Mouse (Mus musculus): ENCODE data around the gene Mnd1. TPM values are rescaled to one million over a fixed set of nuclear protein-coding genes. Genes with fewer than 3 reads are reported as not detected.

The Mnd1 gene
- total and polyA plus RNA-seq, 3 experiments, result 0.18 to 3.0 (median 2.0) TPM

- Histone ChIP-seq H3K27ac (no peak overlapping the region), H3K4me3 (no peak overlapping the region), H3K79me2 (replicated peaks; ENCODE audit: control insufficient read depth, insufficient read depth, low read length) (no peaks in the 10 kb centered on the region), H3K27me3 (ENCODE audit: control insufficient read depth, insufficient read depth, low read length) (no peaks in the 10 kb centered on the region), H3K4me1 (ENCODE audit: control insufficient read depth, insufficient read depth, low read length) (no peaks in the 10 kb centered on the region), H3K36me3 (ENCODE audit: control insufficient read depth, insufficient read depth, low read length) (no peaks in the 10 kb centered on the region), H3K9ac (ENCODE audit: low read depth, low read length) (no peak overlapping the region)
- WGBS, result 62% methylated on average over 2 of the region's 2 CpGs
- TF ChIP-seq EP300 (IDR thresholded peaks at IDR 0.05; ENCODE audit: insufficient read depth, low read depth, low read length), result no peak
- no peak for TF ChIP-seq POLR2A (IDR thresholded peaks at IDR 0.05; ENCODE audit: insufficient read depth, low read depth, low read length)
- intact Hi-C loops (cut with DNase I), result loop anchor here (5.0 kb wide), 1 partner anchor 49 kb away; no protein-coding TSS in a partner anchor
- DNase-seq, result no peak
These were observed 22.2 kb upstream of the Mnd1 start for GRCm38 (mm10) chr3:84177834-84178233.

- WGBS, result 53% methylated on average over 7 of the region's 7 CpGs
- H3K27me3 ChIP-seq (ENCODE audit: control insufficient read depth, insufficient read depth, low read length), result no peaks in the 10 kb centered on the region
- H3K36me3 ChIP-seq (ENCODE audit: control insufficient read depth, insufficient read depth, low read length), result no peaks in the 10 kb centered on the region
- no peak overlapping the region for H3K27ac ChIP-seq
- H3K4me3 ChIP-seq, result no peak overlapping the region
- TF ChIP-seq CTCF (IDR thresholded peaks at IDR 0.05), result no peak
- TF ChIP-seq EP300 (IDR thresholded peaks at IDR 0.05; ENCODE audit: insufficient read depth, low read depth, low read length), result peak; percentile 90
- no peaks in the 10 kb centered on the region for H3K79me2 ChIP-seq (replicated peaks; ENCODE audit: control insufficient read depth, insufficient read depth, low read length)
- DNase-seq, result peak; percentile 70 to 77
- no peak overlapping the region for H3K9ac ChIP-seq (ENCODE audit: low read depth, low read length)
- intact Hi-C loops (cut with DNase I), result loop anchor here (1.0 to 5.0 kb wide), 4 partner anchors 52 to 138 kb away; no protein-coding TSS in a partner anchor
- no peaks in the 10 kb centered on the region for H3K4me1 ChIP-seq (ENCODE audit: control insufficient read depth, insufficient read depth, low read length)
These were observed 20.0 kb upstream of the Mnd1 start for GRCm38 (mm10) chr3:84175337-84176315.

- no peak within 1 kb of the TSS for H3K27ac ChIP-seq
- intact Hi-C loops (cut with DNase I), result loop anchor here (2.0 kb wide), 1 partner anchor 129 kb away; no protein-coding TSS in a partner anchor
- H3K27me3 ChIP-seq (ENCODE audit: control insufficient read depth, insufficient read depth, low read length), result no peaks in the 10 kb centered on the region
- WGBS, result 81% methylated on average over 11 of the region's 11 CpGs
- no peak for DNase-seq
- H3K4me3 ChIP-seq, result no peak within 1 kb of the TSS
- H3K4me1 ChIP-seq (ENCODE audit: control insufficient read depth, insufficient read depth, low read length), result no peaks in the 10 kb centered on the region
- no peaks in the 10 kb centered on the region for H3K36me3 ChIP-seq (ENCODE audit: control insufficient read depth, insufficient read depth, low read length)
- no peaks in the 10 kb centered on the region for H3K79me2 ChIP-seq (replicated peaks; ENCODE audit: control insufficient read depth, insufficient read depth, low read length)
- H3K9ac ChIP-seq (ENCODE audit: low read depth, low read length), result no peak within 1 kb of the TSS
- TF ChIP-seq POLR2A (IDR thresholded peaks at IDR 0.05; ENCODE audit: insufficient read depth, low read depth, low read length) (no peak), CTCF (IDR thresholded peaks at IDR 0.05) (no peak), EP300 (IDR thresholded peaks at IDR 0.05; ENCODE audit: insufficient read depth, low read depth, low read length) (no peak)
These were observed 18.1 kb upstream of the Mnd1 start, which contains the start of gene Gm6525 for GRCm38 (mm10) chr3:84173581-84174154. Gene Gm6525 (plus strand): TSS chr3:84174104.

- H3K4me1 ChIP-seq (ENCODE audit: control insufficient read depth, insufficient read depth, low read length), result no peaks in the 10 kb centered on the region
- no peaks in the 10 kb centered on the region for H3K27me3 ChIP-seq (ENCODE audit: control insufficient read depth, insufficient read depth, low read length)
- intact Hi-C loops (cut with DNase I), result no loop called here
- H3K9ac ChIP-seq (ENCODE audit: low read depth, low read length), result no peak overlapping the region
- no peak overlapping the region for H3K4me3 ChIP-seq
- no peak for TF ChIP-seq EP300 (IDR thresholded peaks at IDR 0.05; ENCODE audit: insufficient read depth, low read depth, low read length)
- no peak for TF ChIP-seq POLR2A (IDR thresholded peaks at IDR 0.05; ENCODE audit: insufficient read depth, low read depth, low read length)
- TF ChIP-seq CTCF (IDR thresholded peaks at IDR 0.05), result no peak
- DNase-seq, result no peak
- no peaks in the 10 kb centered on the region for H3K36me3 ChIP-seq (ENCODE audit: control insufficient read depth, insufficient read depth, low read length)
- WGBS, result 43% methylated on average over 11 of the region's 11 CpGs
- H3K79me2 ChIP-seq (replicated peaks; ENCODE audit: control insufficient read depth, insufficient read depth, low read length), result no peaks in the 10 kb centered on the region
- H3K27ac ChIP-seq, result no peak overlapping the region
These were observed 16.8 kb upstream of the Mnd1 start for GRCm38 (mm10) chr3:84172406-84172805.

GRCm38 (mm10) chr3:84169393-84170005, 13.9 kb upstream of the Mnd1 start:
- no peak overlapping the region for H3K27ac ChIP-seq
- no peaks in the 10 kb centered on the region for H3K4me1 ChIP-seq (ENCODE audit: control insufficient read depth, insufficient read depth, low read length)
- WGBS, result 70% methylated on average over 8 of the region's 8 CpGs
- H3K27me3 ChIP-seq (ENCODE audit: control insufficient read depth, insufficient read depth, low read length), result no peaks in the 10 kb centered on the region
- H3K9ac ChIP-seq (ENCODE audit: low read depth, low read length), result no peak overlapping the region
- H3K4me3 ChIP-seq, result no peak overlapping the region
- no peaks in the 10 kb centered on the region for H3K36me3 ChIP-seq (ENCODE audit: control insufficient read depth, insufficient read depth, low read length)
- DNase-seq, result no peak
- TF ChIP-seq CTCF (IDR thresholded peaks at IDR 0.05) (peak; percentile 33), POLR2A (IDR thresholded peaks at IDR 0.05; ENCODE audit: insufficient read depth, low read depth, low read length) (no peak)
- no peaks in the 10 kb centered on the region for H3K79me2 ChIP-seq (replicated peaks; ENCODE audit: control insufficient read depth, insufficient read depth, low read length)
- intact Hi-C loops (cut with DNase I), result no loop called here

Measured in heart, adult 2 months (tissue).